Mouse (Mus musculus) thymus, adult 2 months (tissue): ENCODE measurements around the gene Ift172.

Source experiments
- CTCF ChIP-seq: fragments of 200-500 bp; IDR thresholded peaks from 2 replicates; pipeline ENCODE4 v1.5.1; 2012; ENCODE audit warnings: mild to moderate bottlenecking, control low read depth, low read length, moderate library complexity, borderline replicate concordance; ENCODE audit not compliant: control insufficient read depth, poor library complexity, insufficient read depth; ENCODE audit errors: extremely low read depth
- POLR2A ChIP-seq: fragments of 200-500 bp; IDR thresholded peaks from 2 replicates; pipeline ENCODE4 v1.6.1; 2012; ENCODE audit warnings: mild to moderate bottlenecking, low read length, control low read depth, moderate library complexity; ENCODE audit not compliant: control insufficient read depth, poor library complexity, insufficient read depth; ENCODE audit errors: extremely low read depth

DNA sequence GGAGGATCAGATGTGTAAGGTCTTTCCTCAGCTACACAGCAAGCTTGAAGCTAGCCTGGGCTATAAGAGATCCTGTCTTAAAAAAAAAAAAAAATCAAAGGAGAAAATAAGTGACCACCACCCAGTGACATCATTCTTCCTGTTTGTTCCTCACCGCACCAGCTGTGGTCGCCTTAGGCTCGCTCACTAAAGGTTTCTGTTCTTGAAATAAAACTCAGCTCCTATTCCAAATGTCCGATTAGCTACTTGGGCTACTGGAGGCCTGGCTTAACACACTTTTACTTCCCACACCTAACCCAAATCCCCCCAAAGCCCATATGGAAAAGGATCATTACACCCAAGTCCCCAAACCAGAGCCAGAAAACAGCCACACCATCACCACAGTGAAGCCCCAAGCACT lies 2.7 kb downstream of the Ift172 start:
- TF ChIP-seq CTCF (no peak), POLR2A (no peak)
